Mouse (Mus musculus) CH12.LX (cell line): ENCODE results near the gene Igfbp2. TPM values are rescaled to one million over a fixed set of nuclear protein-coding genes. Genes with fewer than 3 reads are reported as not detected.

Experiments
- DNase-seq: peaks from one replicate; pipeline ENCODE4 v3.0.0-alpha.2; 2013; ENCODE audit errors: extremely low read depth
- H3K27ac ChIP-seq: 2 replicates; pipeline ENCODE4 v1.5.1; 2012; ENCODE audit warnings: low read depth, mild to moderate bottlenecking, control low read depth, moderate library complexity; ENCODE audit not compliant: insufficient read depth
- H3K27me3 ChIP-seq: replicated peaks from 2 replicates; pipeline ENCODE3; 2012; ENCODE audit warnings: inconsistent platforms
- H3K36me3 ChIP-seq, 2 experiments: replicated peaks in 1 of 2; 2 replicates each; pipeline versions ENCODE3 to v1.6.1; 2012; ENCODE audit warnings: inconsistent platforms in 1 of 2, low read length in 1 of 2, mild to moderate bottlenecking in 1 of 2, mixed read lengths in 1 of 2, moderate library complexity in 1 of 2; ENCODE audit not compliant: control insufficient read depth in 1 of 2, insufficient read depth in 1 of 2
- H3K4me1 ChIP-seq, 2 experiments: 2 replicates each; pipeline ENCODE4 v1.6.1; 2012; ENCODE audit warnings: inconsistent platforms in 1 of 2, moderate library complexity in 1 of 2; ENCODE audit not compliant: insufficient read depth in 2 of 2, control insufficient read depth in 1 of 2
- H3K4me2 ChIP-seq: 2 replicates; pipeline ENCODE4 v1.6.1; 2012; ENCODE audit warnings: low read depth, mild to moderate bottlenecking, control low read depth; ENCODE audit not compliant: poor library complexity, insufficient read depth, severe bottlenecking
- H3K4me3 ChIP-seq, 3 experiments: fragments of 150-350 bp in 1 of 3; sonication (generic) in 1 of 3; replicated peaks in 1 of 3; 2 replicates each; pipeline versions ENCODE3 to v1.5.1; 2011 to 2012; ENCODE audit warnings: low read depth in 2 of 3, low read length in 2 of 3, mild to moderate bottlenecking in 2 of 3, moderate library complexity in 2 of 3, control low read depth in 1 of 3, improper control_type of control experiment in 1 of 3, inconsistent platforms in 1 of 3, mixed read lengths in 1 of 3; ENCODE audit not compliant: poor library complexity in 1 of 3
- H3K79me2 ChIP-seq: replicated peaks from 2 replicates; pipeline ENCODE4 v1.6.1; 2012; ENCODE audit warnings: mild to moderate bottlenecking, moderate library complexity; ENCODE audit not compliant: control insufficient read depth, poor library complexity, insufficient read depth, severe bottlenecking; ENCODE audit errors: extremely low read depth
- H3K9ac ChIP-seq: 2 replicates; pipeline ENCODE4 v1.6.1; 2012; ENCODE audit warnings: low read depth, mild to moderate bottlenecking, control low read depth, moderate library complexity; ENCODE audit not compliant: insufficient read depth
- H3K9me3 ChIP-seq: replicated peaks from 2 replicates; pipeline ENCODE3; 2012; ENCODE audit warnings: low read length, inconsistent platforms, mixed read lengths
- CHD1 ChIP-seq: IDR thresholded peaks from 2 replicates; pipeline ENCODE4 v1.6.1; 2012; ENCODE audit warnings: low read depth, low read length, improper control_type of control experiment, inconsistent platforms
- CHD2 ChIP-seq: IDR thresholded peaks from 2 replicates; pipeline ENCODE4 v1.6.1; 2011; ENCODE audit warnings: low read length, improper control_type of control experiment
- CTCF ChIP-seq, 2 experiments: IDR thresholded peaks in 1 of 2; conservative IDR thresholded peaks in 1 of 2; 2 replicates each; pipeline ENCODE4 v1.5.1; 2011 to 2012; ENCODE audit warnings: low read depth in 2 of 2, low read length in 2 of 2, improper control_type of control experiment in 1 of 2, inconsistent platforms in 1 of 2, mild to moderate bottlenecking in 1 of 2, moderate library complexity in 1 of 2
- E2F4 ChIP-seq: IDR thresholded peaks from 2 replicates; pipeline ENCODE4 v1.6.1; 2011; ENCODE audit warnings: low read depth, low read length, improper control_type of control experiment; ENCODE audit not compliant: insufficient replicate concordance
- EP300 ChIP-seq: IDR thresholded peaks from 2 replicates; pipeline ENCODE4 v1.6.1; 2011; ENCODE audit warnings: low read length, improper control_type of control experiment
- ETS1 ChIP-seq: conservative IDR thresholded peaks from 2 replicates; pipeline ENCODE4 v1.6.1; 2012; ENCODE audit warnings: low read depth, mild to moderate bottlenecking, inconsistent platforms, low read length, improper control_type of control experiment, moderate library complexity
- JUND ChIP-seq: conservative IDR thresholded peaks from 2 replicates; pipeline ENCODE4 v1.6.1; 2011; ENCODE audit warnings: low read depth, low read length, improper control_type of control experiment
- MAFK ChIP-seq: IDR thresholded peaks from 2 replicates; pipeline ENCODE4 v1.6.1; 2011; ENCODE audit warnings: low read length, improper control_type of control experiment; ENCODE audit not compliant: insufficient replicate concordance
- MAX ChIP-seq: IDR thresholded peaks from 2 replicates; pipeline ENCODE4 v1.6.1; 2011; ENCODE audit warnings: low read length, improper control_type of control experiment
- MEF2A ChIP-seq: IDR thresholded peaks from 2 replicates; pipeline ENCODE4 v1.6.1; 2014; ENCODE audit warnings: low read depth, mild to moderate bottlenecking, inconsistent platforms, low read length, improper control_type of control experiment, borderline replicate concordance
- MXI1 ChIP-seq: IDR thresholded peaks from 2 replicates; pipeline ENCODE4 v1.6.1; 2011; ENCODE audit warnings: mild to moderate bottlenecking, low read depth, low read length, improper control_type of control experiment
- NELFE ChIP-seq: IDR thresholded peaks from 2 replicates; pipeline ENCODE4 v1.6.1; 2011; ENCODE audit warnings: low read depth, low read length, improper control_type of control experiment
- POLR2AphosphoS2 ChIP-seq: IDR thresholded peaks from 2 replicates; pipeline ENCODE4 v1.6.1; 2011; ENCODE audit warnings: low read depth, low read length, improper control_type of control experiment
- RAD21 ChIP-seq: IDR thresholded peaks from 2 replicates; pipeline ENCODE4 v1.6.1; 2011; ENCODE audit warnings: low read depth, mild to moderate bottlenecking, low read length, improper control_type of control experiment, moderate library complexity
- SIN3A ChIP-seq: IDR thresholded peaks from 2 replicates; pipeline ENCODE4 v1.6.1; 2012; ENCODE audit warnings: low read length, improper control_type of control experiment, inconsistent platforms
- SMC3 ChIP-seq: IDR thresholded peaks from 2 replicates; pipeline ENCODE4 v1.6.1; 2011; ENCODE audit warnings: low read depth, low read length, improper control_type of control experiment
- UBTF ChIP-seq: IDR thresholded peaks from 2 replicates; pipeline ENCODE4 v1.6.1; 2012; ENCODE audit warnings: low read depth, mild to moderate bottlenecking, inconsistent platforms, low read length, improper control_type of control experiment, moderate library complexity
- dilution Hi-C: fragments of 300-500 bp; cut with MboI; formaldehyde crosslinking; loops from 2 replicates; pipeline ENCODE4 v1.14.3; 2020; ENCODE audit warnings: low sequenced_read_pairs; ENCODE audit not compliant: extremely low pct_unique_long_range_greater_than_20kb, extremely low pct_ligation_motif_present
- in situ Hi-C: fragments of 300-500 bp; cut with MboI; formaldehyde crosslinking; loops from 3 replicates; pipeline ENCODE4 v1.14.3; 2019; ENCODE audit warnings: low sequenced_read_pairs, low pct_ligation_motif_present, low pct_unique_long_range_greater_than_20kb, mixed read lengths
- polyA plus RNA-seq: library from polyadenylated mRNA; unstranded; fragments of >175 nt; gene quantifications from 2 replicates; pipeline ENCODE4 v1.2.1, GENCODE M21; 2012; ENCODE audit warnings: low read depth; ENCODE audit not compliant: insufficient read length
- total RNA-seq, 2 experiments: library from RNA; depleted of rRNA; stranded (reverse); fragments of 300-350 nt in 1 of 2; fragments of >200 nt in 1 of 2; gene quantifications; 2 replicates each; pipeline ENCODE4 v1.2.3; 2012 to 2014

The Igfbp2 gene
- total and polyA plus RNA-seq, 3 experiments, result 294 to 662 (median 350) TPM

DNA sequence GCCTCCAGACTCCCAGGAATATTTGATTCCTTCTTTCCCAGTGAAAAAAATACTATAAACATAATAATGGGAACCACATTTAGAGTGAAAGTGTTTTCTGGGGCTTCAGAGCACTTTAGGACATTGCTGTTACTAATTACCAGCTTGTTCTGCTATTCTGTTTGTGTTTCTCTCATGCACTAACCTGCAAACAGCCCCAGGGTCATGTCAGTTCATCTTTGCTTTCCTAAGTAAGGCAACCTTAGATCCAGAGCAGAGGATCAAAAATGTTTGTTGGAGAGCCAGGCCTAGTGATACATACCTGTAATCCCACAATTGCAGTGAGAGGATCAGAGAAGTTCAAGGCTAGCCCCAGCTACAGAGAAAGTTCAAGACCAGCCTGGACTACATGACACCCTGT, 32.6 kb upstream of the Igfbp2 start:
- dilution Hi-C loops, result no loop called here
- peaks cover 13 to 15% of the 10 kb centered on the region in 2 experiments for H3K4me1 ChIP-seq
- no peak overlapping the region for H3K9ac ChIP-seq
- H3K27ac ChIP-seq, result no peak overlapping the region
- no peak overlapping the region for H3K4me3 ChIP-seq
- no peaks in the 10 kb centered on the region for H3K36me3 ChIP-seq
- H3K27me3 ChIP-seq, result no peaks in the 10 kb centered on the region
- no peak for DNase-seq
- TF ChIP-seq CTCF (conservative IDR thresholded peaks at IDR 0.05 in 1 of 2, IDR thresholded peaks at IDR 0.05 in 1 of 2; ENCODE audit: low read depth in 2 of 2, low read length in 2 of 2), result no peak
- no peak for TF ChIP-seq CHD1
- no peak for TF ChIP-seq SMC3
- TF ChIP-seq JUND, result no peak
- TF ChIP-seq UBTF, result no peak
- TF ChIP-seq POLR2AphosphoS2, result no peak
- no peak for TF ChIP-seq E2F4
- no peak for TF ChIP-seq NELFE
- TF ChIP-seq MAFK, result no peak
- no peak for TF ChIP-seq CHD2
- TF ChIP-seq, all 38 proteins: peak for 0
- no peak overlapping the region for H3K4me2 ChIP-seq
- in situ Hi-C loops, result loop anchor here (5.0 kb wide), 1 partner anchor 34 kb away; no protein-coding TSS in a partner anchor
- H3K79me2 ChIP-seq, result no peaks in the 10 kb centered on the region
- peaks cover 13% of the 10 kb centered on the region for H3K9me3 ChIP-seq

DNA sequence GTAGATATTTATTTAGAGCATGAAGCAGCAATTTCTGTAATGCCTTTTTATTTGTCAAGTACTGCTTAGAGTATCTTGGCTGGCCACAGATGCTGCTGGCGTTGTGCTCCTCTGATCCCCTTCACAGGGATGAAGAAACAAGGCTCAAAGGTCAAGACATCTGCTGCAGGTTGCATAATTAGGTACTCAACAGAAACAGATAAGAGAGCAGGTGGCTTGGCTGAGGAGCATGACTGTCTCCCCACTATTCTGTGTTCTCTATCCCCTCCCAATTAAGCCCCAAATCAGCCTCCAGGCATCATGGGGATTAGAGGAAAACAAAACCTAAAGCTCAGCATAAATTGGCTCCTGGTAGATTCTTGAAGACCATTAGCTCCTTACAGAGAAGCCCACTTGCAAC, 32.0 kb upstream of the Igfbp2 start:
- H3K4me1 ChIP-seq, result peaks cover 16 to 20% of the 10 kb centered on the region in 2 experiments
- H3K27ac ChIP-seq, result no peak overlapping the region
- H3K36me3 ChIP-seq, result no peaks in the 10 kb centered on the region
- in situ Hi-C loops (loop anchor here (5.0 kb wide), 1 partner anchor 35 kb away; no protein-coding TSS in a partner anchor), dilution Hi-C loops (no loop called here)
- no peak overlapping the region for H3K4me3 ChIP-seq
- H3K79me2 ChIP-seq, result no peaks in the 10 kb centered on the region
- TF ChIP-seq EP300, result no peak
- no peak for DNase-seq
- peaks cover 13% of the 10 kb centered on the region for H3K9me3 ChIP-seq
- no peaks in the 10 kb centered on the region for H3K27me3 ChIP-seq
- H3K4me2 ChIP-seq, result no peak overlapping the region
- no peak overlapping the region for H3K9ac ChIP-seq

DNA sequence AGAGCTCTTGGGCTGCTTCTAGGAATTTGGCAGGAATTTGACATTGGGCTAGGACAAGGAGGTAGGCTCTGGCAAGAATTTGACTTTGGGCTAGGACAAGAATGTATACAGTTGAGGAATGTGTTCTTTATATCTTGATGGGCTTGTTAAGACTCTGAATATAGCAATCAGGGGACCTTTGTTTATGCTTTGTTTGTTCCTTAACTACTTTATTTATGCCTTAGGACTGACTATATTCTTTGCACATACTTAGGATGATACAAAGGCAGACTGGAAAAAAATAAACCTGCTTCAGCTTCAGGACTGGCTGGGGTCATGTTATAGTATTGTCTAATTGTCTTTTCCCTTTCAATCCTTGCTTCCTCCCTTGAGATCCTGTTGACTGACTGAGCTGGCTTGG, 31.1 kb upstream of the Igfbp2 start:
- Histone ChIP-seq H3K9ac (no peak overlapping the region), H3K4me2 (no peak overlapping the region), H3K9me3 (peaks cover 13% of the 10 kb centered on the region), H3K36me3 (no peaks in the 10 kb centered on the region), H3K79me2 (no peaks in the 10 kb centered on the region), H3K27me3 (no peaks in the 10 kb centered on the region), H3K4me1 (peaks cover 16 to 22% of the 10 kb centered on the region in 2 experiments), H3K4me3 (no peak overlapping the region)
- in situ Hi-C loops, result loop anchor here (5.0 kb wide), 1 partner anchor 36 kb away; no protein-coding TSS in a partner anchor
- no peak for DNase-seq
- no peak for TF ChIP-seq SIN3A
- TF ChIP-seq RAD21, result no peak
- no peak for TF ChIP-seq CHD1
- no peak for TF ChIP-seq E2F4
- no peak for TF ChIP-seq POLR2AphosphoS2
- TF ChIP-seq MXI1, result no peak
- TF ChIP-seq SMC3, result no peak
- TF ChIP-seq MEF2A, result no peak
- no peak for TF ChIP-seq ETS1
- no peak for TF ChIP-seq MAX
- TF ChIP-seq, all 38 proteins: peak for 0
- H3K27ac ChIP-seq, result no peak overlapping the region
- dilution Hi-C loops, result no loop called here
